Mouse (Mus musculus): ENCODE measurements around the gene Cars.
"Not testable (repeated sequence)": the region's sequence is repeated elsewhere in the genome, so short reads cannot be mapped to it uniquely, and the experiment has no call there.

The Cars gene

DNA sequence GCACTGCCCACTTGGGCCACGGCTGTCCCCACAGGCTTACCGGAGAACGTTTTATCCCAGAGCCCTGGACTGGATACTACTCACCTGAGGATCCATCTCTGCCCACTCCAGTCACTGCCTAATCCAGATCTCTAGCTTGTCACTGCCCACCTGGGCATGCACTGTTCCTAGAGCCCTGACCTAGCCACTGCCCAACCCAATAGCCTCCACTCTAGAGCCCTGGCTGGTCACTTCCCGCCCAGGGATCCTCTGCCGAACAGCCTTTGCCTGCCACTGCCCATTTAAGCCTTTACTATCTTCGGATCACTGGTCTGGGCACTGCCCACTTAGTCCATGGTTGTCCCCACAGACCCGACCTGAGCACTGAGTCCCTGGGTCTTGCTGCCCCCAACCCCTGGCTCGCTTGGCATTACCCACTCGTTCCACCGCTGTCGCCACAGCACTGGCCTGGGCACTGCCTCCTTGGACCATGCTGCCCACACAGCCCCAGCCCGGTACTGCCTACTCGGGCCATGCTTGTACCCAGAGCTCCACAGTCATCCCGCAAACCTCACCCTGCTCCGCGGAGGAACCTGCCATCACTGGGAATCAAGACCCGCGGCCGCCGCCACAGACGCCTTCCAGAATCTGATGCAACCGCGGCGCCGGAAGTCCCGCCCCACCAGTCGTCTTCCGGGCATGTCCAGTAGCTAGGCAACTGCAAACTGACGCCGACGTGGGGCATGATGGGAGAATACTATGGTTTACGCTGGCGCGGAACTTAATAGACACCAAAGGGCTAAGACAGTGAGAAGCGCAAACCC is at the start of gene Cars:
Gene Cars (minus strand): TSS at position 663 of the 803 bp plus-strand sequence.
- DNase-seq (ENCODE audit: low read depth, low spot score), result peak; percentile 99

DNA sequence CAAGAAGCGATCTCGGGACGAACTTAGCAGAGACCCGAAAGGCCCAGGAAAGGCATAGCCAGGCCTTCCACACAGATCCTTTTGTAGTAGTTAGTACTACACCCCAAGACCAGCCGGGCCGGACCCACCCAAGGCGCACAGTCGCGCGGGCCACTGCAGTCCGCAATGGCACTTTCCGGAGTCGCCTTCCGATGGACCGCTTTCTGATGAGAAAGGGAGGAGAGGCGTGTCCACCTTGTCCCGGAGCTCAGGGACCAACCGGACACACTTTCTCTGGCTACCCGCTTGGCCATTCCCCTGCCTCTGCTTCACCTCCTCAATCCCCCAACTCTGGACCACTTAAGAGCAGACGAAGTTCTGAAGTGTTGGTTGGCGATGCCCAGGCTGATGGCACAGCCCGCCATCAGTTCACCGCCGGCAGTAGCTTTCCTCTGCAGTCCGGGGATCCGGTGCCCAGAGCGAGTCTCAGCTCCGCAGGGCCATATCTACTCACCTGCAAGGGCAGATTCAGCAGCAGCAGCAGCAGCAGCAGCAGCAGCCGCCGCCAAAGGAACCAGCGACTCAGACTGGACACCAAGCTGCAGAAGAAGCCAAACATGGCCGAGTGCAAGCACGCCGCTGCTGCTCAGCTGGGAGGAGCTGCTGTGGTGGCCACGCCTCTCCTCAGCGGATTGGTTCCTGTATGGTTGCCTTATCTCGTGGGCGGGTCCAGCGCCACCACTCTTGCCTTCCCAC is 49.3 kb upstream of the Cars start, which contains the start of gene Tnfrsf22:
Gene Tnfrsf22 (minus strand): TSS at position 628 of the 735 bp plus-strand sequence.
- DNase-seq (ENCODE audit: low read depth, low spot score), result peak; percentile 94

DNA sequence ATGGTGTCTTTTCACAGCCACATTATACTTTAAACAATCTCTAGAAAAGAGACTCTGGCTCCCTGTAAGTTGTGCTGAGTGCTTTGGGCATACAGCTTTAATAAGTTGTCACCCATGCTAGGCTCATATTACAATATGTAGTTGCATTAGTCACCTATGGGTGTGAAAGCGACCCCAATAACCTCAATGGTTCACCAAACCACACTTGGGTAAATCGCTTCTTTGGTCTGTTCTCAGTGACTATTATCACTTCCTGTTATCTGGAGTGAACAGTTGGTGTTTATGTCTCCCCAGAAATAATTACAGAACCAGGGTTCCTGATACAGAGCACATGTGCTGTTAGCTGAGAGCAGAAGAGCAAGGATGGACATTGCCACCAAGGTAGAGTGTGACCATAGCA is 44.1 kb upstream of the Cars start:
- not testable (repeated sequence) for DNase-seq (ENCODE audit: low read depth, low spot score)

DNA sequence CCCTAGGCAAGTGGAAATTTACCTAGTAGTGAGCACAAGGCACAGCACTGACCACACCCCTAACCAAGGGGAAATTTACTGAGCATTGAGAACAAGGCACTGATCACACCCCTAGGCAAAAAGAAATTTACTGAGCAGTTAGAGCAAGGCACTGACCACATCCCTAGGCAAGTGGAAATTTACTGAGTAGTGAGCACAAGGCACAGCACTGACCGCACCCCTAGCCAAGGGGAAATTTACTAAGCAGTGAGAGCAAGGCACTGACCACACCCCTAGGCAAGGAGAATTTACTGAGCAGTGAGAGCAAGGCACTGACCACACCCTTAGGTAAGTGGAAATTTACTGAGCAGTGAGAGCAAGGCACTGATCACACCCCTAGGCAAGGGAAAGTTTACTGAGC is 36.8 kb upstream of the Cars start:
- DNase-seq (ENCODE audit: low read depth, low spot score), result peak; percentile 77

DNA sequence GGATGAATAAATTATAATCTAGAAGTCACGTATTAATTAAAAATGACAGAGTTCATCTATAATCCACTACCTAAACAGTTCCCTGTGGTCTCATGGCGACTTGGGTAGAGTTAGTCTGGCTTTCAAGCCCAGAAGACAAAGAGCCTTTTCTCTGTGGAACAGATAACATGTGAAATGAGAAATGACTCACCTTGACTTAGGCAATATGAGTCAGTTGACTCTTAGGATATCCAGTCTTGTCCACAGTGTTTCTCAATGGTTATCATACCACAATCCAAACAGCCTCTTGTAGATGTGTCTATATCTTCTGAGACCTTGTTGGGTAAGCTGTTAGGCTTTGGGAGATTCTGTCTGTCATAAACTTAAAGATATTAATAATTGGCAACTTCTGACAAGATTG is 31.6 kb upstream of the Cars start:
- DNase-seq (ENCODE audit: low read depth, low spot score), result no peak

DNA sequence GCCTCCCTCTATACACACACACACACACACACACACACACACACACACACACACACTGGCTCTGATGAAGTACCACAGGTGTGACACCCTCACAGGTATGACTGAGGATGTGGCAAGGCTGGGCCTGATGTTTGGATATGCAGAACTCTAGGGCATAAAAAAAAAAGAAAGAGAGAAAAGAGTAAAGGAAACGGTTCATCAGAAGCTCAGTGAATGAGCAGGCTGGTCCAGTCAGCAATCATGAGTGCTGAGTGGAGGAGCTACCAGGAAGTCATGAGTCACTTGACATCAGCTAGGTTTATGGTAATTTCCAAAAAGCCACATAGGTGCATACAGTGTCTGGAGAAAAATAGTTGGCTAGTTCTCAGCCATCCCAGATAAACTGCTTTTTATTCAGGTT is 29.6 kb upstream of the Cars start:
- no peak for DNase-seq (ENCODE audit: low read depth, low spot score)

DNA sequence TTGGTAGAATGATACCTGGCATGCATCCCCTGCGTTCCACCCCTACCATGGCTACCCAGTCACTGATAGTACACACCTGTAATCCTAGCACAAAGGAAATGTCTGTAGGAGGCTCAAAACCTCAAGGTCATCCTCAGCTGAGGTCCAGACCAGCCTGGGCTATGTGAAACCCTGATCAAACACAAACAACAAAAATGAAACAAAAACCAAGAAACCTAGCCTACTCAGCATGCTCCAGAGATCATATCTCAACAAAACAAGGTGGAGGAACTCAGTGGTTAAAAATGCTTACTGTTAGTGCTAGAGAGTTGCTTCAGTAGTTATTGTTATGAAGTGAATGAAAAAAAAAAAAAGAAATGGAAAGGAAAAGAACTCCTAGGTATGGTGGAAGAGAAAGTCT is 28.6 kb upstream of the Cars start, which contains the start of gene Tnfrsf26:
Gene Tnfrsf26 (minus strand): TSS at position 183 of the 400 bp plus-strand sequence.
- DNase-seq (ENCODE audit: low read depth, low spot score), result no peak

DNA sequence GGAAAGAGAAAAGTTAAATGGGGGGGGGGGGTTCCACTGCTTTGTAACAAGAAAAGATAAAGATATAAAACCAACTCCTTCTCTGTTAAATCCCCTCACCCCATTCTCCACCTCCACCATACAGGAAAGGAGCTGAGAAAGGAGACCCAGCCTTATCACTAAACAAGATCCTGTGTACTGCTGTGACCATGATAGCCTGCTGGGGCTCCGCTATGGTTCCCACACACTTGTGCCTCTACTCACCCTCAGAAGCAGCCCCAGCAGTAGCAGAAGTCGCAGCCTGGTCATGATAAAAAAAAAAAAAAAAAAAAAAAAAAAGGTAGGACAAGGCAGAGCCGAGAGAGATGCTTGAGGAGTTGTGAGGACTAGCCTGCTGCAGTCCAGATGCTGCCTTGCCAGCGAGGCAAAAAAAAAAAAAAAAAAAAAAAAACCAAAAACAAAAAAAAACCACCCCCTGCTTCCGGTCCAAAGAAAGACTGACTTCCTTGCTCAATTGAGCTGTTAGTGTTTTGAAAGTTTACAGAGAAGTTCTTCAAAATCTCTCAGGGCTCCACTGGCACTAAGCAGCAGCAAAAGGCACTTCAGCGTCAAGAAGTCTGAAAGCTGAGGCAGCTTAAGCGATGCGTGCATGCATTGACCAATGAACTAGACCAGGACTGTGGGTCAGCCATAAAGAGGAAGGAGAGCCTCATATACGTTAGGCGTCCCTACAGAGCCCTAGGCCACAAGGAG is 27.8 kb upstream of the Cars start:
- no peak for DNase-seq (ENCODE audit: low read depth, low spot score)

DNA sequence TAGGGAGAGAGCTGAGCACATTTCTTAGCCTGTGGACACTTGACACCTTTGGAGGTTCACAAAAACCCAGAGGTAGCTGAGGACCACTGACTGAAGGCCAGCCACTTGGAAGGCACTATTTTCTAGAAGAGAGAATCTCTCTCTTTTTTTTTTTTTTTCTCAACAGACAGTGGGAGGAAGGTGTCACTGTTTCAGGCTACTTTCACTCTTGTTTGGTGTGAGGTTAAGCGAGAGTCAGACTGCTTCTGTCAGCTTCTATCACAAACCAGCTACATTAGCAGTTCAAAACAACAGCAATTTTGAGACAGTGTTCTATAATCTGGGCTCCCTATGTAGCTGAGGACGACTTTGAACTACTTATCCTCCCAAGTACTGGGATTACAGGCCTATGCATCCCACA is 26.3 kb upstream of the Cars start:
- no peak for DNase-seq (ENCODE audit: low read depth, low spot score)

DNA sequence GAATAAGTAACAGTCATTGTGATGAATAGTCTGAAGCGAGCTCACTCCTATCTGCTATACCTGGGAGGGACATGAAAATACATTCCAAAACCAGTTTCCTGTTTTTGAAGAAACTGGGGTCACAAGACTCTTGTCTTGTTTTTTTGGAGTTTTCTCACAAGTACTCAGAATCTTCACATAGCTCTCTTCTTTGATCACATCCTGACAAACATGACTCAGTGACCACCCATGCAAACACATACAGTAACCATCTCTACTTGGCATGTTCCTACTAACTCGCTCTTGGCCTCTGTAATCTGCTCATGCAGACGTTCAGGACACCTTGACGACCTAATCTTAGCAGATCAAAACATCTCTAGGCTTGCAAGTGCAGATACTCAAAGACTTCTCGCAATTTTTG is 25.3 kb upstream of the Cars start:
- no peak for DNase-seq (ENCODE audit: low read depth, low spot score)

DNA sequence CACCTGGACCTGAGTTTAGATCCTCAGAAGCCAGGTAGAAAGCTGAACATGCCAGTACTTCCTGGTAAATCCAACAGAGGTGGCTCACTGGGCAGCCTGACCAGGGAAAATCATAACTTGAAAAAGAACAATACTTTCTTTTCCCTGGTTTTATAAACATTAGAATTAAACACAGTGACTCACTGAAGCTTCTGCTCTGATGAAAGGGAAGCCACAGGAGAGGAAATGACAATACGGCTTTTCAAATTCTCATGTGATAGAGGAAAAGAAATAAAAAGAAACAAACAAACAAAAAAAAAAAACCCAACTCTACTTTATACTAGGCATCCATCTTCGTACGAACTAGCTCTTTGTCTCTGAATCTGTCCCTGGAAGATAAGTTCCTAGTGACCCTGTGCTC is 24.7 kb upstream of the Cars start:
- DNase-seq (ENCODE audit: low read depth, low spot score), result no peak

DNA sequence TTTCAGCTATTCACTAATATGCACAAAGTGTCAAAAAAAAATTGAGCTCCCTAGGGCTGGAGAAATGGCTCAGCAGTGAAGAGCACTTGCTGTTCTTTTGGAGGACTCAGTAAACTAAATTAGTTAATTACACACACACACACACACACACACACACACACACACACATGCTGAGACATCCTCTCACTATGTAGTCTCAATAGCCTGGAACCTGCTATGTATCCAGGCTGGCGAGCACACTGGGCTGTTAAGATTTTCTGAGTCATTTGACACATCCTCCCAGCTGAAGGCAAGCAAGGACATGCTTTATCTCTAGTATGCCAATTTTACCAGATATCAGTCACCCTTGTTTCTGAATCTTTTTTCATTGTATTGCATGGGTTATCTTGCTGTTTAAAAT is 21.1 kb upstream of the Cars start:
- DNase-seq (ENCODE audit: low read depth, low spot score), result no peak

DNA sequence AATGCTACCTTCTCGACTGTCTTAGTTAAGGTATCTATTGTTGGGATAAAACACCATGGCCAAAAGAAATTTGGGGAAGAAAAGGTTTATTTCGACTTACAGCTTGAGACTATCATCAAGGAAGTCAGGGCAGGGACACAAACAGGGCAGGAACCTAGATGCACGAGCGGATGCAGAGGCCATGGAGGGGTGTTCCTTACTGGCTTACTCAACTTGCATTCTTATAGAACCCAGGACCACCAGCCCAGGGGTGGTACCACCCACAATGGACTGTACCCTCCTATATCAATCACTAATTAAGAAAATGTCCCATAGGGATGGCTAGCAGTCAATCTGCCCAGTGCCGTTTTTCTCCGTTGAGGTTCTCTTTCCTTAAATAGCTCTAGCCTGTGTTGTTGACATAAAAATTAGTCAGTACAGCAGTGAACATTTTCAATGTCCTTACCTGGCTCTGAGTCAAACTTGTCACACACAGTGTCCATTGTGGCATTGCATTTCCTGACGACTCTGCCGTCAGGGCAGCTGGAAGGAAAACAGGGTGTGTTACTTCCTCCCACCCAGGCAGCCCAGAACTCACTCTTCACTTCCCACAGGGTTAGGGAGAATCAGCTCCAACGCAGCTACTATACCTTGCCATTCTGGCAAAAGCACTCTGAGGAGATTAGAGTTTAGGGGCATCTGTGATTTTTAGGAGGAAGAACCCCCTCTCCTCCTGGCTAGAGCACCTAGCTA is 14.7 kb upstream of the Cars start:
- no peak for DNase-seq (ENCODE audit: low read depth, low spot score)

DNA sequence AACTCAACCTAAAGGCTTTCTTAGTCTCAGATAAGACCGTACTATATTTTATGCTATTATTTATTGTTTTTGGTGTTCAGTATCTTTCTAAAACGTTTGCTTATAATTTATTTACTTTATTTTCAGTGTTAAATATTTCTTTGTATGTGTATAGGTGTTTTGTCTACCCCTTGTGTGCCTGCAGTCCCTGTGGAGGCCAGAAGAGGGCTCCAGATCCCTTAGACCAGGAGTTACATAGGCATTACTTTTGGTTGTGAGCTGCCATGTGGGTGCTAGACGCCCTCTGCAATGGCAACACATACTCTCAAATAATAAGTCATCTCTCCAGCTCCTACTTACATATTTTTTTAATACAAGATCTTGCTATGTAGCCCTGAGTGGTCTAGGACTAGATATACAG is 12.3 kb upstream of the Cars start:
- DNase-seq (ENCODE audit: low read depth, low spot score), result peak; percentile 79

DNA sequence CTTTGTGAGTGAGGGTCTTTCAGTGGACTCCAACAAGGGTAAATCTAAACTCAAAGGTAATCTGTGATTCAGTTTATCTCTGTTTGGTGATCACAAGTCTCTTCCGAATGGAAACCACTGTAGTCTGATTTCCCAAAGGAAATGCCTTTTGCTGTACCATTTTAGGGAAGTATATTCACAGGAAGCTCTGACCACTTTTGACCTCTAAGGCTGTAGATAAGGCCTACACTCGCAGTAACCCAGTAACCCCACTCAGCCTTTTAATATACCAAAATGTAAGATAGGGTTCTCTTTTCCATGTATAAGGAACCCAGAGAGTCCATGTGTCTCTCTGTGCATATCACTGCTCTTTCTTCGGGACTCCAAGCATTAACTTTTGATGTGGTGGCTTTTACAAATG is 5.4 kb upstream of the Cars start:
- no peak for DNase-seq (ENCODE audit: low read depth, low spot score)

DNA sequence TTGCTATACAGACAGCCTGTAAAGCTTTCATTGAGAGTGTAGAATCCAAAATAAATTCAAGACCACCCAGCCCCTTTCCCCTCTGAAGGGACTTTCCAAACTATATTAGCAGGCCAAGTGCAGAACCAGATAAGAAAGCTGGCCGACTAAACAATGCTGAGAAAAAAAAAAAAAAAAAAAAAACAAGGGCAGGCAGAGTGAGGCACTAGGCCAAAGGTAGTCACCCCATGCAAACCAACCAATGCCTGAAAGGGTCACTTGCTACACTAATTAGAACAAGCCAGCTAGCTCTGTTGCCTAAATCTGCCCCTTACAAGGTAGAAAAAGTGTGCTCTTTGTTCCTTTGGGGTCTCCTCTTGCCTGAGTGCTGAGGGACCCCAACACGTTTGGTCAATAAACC is 5.0 kb upstream of the Cars start:
- no peak for DNase-seq (ENCODE audit: low read depth, low spot score)

DNA sequence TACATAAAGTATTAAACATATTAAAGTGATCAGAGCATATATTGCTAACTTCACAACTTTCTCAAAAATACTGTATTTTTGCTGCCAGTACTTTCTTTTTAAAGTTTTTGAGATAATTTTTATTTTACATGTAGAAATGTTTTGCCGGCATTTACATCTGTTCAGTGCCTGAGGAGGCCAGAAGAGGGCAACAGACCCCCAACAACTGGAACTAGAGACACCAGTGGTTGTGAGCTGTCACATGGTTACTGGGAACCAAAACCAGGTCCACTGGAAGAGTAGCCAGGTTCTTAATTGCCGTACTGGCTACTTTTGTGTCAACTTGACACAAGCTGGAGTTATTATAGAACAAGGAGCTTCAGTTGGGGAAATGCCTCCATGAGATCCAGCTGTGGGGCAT is 1.8 kb upstream of the Cars start:
- peak; percentile 65 for DNase-seq (ENCODE audit: low read depth, low spot score)

DNA sequence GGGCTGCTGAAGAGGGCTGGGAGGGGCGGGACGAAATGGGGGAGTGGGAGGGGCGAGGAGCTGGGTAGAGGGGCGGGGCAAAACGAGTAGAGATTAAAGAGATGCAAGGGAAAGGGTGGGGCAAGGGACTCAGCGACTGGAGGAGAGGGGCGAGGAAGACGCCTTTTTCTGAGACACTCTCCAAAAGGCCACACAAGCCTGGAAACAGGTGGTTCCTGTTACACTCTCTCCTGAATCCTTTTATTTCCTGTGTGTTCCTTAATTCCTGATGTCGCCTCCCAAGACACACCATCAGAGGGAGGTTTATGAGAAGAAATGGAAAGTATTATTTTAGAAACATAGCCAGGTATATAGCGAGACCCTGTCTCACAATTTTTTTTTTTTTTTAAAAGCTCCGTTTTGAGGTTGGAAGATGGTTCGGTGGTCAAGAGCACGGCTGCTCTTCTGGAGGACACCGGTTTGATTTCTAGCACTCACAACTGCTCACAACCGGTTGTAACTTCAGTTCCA is 396 bp upstream of the Cars start:
- no peak for DNase-seq (ENCODE audit: low read depth, low spot score)

DNA sequence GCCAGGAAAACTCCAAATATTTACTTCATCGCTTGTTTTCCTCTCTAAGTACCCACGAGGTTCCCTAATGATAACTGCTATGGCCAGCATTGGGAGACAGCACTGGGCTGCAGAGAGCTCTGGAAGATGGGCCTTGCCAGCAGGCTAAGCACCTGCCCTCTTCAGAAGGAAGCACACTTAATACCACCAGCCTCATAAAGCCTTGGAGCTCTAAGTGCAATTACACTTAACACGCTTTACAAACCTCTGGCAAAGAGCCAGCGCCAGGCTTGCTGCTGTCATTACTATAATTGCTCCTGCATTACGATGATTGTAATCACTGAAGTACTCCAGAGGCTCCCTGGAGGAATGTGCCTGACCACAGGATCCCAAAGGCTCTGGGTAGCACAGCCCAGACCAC is 5.0 kb downstream of the Cars start:
- DNase-seq (ENCODE audit: low read depth, low spot score), result no peak

DNA sequence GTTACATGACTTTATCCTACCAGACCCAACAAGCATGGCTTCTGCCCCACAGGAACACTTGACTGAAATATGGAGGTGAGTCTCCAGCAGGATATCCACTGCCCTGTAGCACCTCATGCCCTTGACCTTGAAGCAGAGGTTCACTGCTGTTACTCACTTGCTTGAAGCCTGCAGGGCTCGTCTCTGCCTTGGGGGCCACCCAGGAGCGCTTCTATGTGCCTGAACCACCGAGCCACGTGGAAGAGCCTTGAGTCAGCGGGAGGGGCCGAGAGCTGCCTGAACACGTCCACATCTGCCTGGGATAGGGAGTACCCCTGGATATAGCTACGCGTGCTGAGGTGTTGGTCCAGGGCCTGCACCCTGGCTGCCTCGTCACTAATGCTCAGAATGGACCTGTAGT is 7.6 kb downstream of the Cars start:
- DNase-seq (ENCODE audit: low read depth, low spot score), result peak; percentile 69

DNA sequence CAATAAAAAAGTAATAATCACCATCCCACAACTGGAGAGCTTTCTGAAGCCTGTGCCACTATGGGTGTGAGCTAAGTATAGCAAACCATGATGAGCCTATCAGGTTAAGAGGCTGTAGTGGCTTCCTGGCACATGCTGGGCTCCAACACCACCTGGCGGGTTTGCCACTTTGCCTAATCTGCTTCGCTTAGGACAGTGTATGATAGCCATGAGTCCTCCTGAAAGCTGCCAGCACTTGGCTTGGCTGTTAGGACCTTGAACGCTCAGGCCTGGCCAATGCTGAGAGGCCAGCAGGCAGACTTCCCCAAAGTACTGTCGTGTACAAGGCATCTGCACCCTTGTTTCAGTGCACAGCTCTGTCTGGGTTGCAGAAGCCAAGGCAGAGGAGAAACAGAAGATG is 11.9 kb downstream of the Cars start:
- no peak for DNase-seq (ENCODE audit: low read depth, low spot score)

Data from ZHBTc4 (cell line).